Mouse (Mus musculus): ENCODE measurements at regions not wholly inside any gene's neighbourhood (a gene's known extent, or its start where the extent isn't known, plus 50 kb on each side); places are given as distances from the start of the nearest gene placed in this dataset.

GRCm38 (mm10) chr15:63410994-63411770, 433.8 kb downstream of the Gsdmc2 start:
- ATAC-seq (replicated peaks; ENCODE audit: low FRiP score, poor library complexity, severe bottlenecking): no peak

GRCm38 (mm10) chr15:63400445-63400844, 444.5 kb downstream of the Gsdmc2 start:
- ATAC-seq (replicated peaks; ENCODE audit: low FRiP score, poor library complexity, severe bottlenecking): no peak

DNA sequence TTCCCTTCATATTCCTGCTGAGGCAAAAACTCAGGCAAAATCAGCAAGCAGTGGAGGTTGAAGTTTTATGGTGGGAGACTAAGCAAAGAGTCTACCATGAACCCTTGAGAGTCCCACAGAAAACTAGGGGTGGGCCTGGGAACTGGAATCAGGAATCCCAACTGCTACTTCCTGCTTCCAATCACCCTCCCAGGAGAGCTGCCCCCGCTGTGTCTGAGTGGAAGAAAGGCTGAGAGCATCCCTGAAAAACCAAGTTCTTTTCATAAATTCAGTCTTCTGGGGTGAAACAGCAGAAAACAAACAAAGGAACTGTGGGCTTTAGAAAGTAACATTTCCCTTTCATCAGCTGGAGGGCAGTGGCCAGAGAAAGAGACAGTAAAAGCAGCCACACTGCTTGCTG, 445.0 kb downstream of the Gsdmc2 start:
- no peak for ATAC-seq (replicated peaks; ENCODE audit: low FRiP score, poor library complexity, severe bottlenecking)

GRCm38 (mm10) chr15:63397485-63397884, 447.5 kb downstream of the Gsdmc2 start:
- ATAC-seq (replicated peaks; ENCODE audit: low FRiP score, poor library complexity, severe bottlenecking): no peak

GRCm38 (mm10) chr15:63377258-63377657, 467.7 kb downstream of the Gsdmc2 start:
- ATAC-seq (replicated peaks; ENCODE audit: low FRiP score, poor library complexity, severe bottlenecking): no peak

DNA sequence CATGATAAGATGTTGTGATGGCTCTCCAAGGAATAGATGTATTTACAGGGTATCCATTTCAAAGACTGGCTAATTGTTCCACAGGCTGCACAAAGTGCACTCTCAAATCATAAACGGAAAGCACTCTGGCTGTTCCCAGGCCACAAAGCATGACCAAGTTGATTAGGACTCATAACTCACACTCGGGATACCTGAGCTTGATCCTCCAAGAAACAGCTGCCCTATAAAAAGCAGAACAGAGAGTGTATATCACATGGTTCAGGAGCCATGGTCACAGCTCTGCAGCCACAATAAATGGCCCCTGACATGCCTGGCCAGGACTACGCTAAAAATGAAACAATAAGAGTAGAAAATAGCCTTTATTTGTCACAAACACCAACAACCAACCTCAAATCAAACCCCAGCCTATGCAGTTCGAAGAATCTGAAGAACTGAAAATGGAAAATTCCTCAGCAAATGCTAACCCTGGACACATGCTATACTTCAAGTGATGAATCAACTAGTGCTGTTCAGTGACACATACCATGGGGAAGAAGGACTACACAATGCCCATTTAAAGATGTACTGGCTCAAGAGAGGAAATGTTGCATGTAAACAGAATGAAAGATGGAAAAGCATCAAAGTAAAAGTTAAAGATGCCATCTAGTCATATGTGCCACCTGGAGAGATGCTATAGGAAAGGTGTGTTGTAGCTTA, 473.5 kb downstream of the Gsdmc2 start:
- ATAC-seq (replicated peaks; ENCODE audit: low FRiP score, poor library complexity, severe bottlenecking): no peak

GRCm38 (mm10) chr15:63364473-63364872, 480.5 kb downstream of the Gsdmc2 start:
- no peak for ATAC-seq (replicated peaks; ENCODE audit: low FRiP score, poor library complexity, severe bottlenecking)

GRCm38 (mm10) chr15:63360402-63360801, 484.6 kb downstream of the Gsdmc2 start:
- ATAC-seq (replicated peaks; ENCODE audit: low FRiP score, poor library complexity, severe bottlenecking): no peak

- no peak for ATAC-seq (replicated peaks; ENCODE audit: low FRiP score, poor library complexity, severe bottlenecking)
Observed at GRCm38 (mm10) chr15:63341730-63342129, 503.2 kb downstream of the Gsdmc2 start.

DNA sequence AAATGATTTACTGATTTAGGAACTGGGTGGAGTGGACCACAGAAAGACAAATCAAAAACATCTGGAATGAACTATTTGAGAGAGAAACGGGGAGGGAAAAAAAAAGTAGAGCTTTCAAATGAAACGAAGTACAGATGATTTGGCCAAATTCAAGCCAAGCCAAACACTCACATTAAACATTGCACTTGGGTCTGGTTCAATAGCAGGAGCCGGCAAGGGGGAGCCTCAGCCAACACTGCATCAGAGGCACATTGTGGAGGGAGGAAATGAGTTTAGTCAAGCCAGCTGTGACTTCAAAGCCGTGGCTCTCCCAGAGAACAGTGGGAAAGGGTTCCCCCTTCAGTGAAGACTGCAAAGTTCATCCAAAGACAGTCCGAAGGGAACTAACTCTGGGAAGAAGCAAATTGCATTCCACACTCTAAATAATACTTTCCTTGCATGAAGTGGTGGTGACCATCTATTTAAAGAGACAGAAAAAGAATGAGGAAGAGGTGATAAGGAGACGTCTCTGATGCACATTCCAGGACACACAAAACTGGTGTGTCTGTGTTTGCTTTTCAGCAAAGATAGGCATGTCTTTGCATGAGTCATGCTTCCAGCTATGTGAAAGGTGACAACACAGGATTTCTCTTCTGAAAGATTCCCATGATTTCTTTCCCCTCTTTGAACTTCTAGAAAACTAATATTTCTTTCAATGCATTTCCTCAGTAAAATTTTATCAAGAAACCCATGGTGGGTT, 504.5 kb downstream of the Gsdmc2 start:
- ATAC-seq (replicated peaks; ENCODE audit: low FRiP score, poor library complexity, severe bottlenecking): no peak

GRCm38 (mm10) chr15:63319666-63320065, 525.3 kb downstream of the Gsdmc2 start:
- no peak for ATAC-seq (replicated peaks; ENCODE audit: low FRiP score, poor library complexity, severe bottlenecking)

GRCm38 (mm10) chr15:63310426-63310825, 534.6 kb downstream of the Gsdmc2 start:
- ATAC-seq (replicated peaks; ENCODE audit: low FRiP score, poor library complexity, severe bottlenecking): no peak

DNA sequence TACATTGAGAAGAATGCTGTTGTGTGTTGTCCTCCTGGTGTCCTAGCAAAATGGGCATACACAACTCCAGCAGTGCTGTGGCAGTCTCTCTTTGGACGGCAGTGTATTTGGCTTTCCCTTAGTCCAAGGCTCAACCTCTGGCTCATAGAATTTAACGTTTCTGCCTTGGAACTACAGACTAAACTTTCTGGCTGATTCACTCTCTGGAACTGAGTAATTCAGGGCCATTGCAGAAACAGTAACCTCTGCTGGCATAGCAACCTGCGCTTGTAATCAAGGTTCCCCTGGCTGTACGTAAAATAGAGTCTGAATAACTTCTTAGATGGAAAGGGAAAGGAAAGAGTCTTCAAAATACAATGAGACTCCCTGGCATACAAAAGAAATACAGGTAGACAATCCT, 545.7 kb downstream of the Gsdmc2 start:
- ATAC-seq (replicated peaks; ENCODE audit: low FRiP score, poor library complexity, severe bottlenecking): no peak

GRCm38 (mm10) chr15:63288534-63288933, 556.4 kb downstream of the Gsdmc2 start:
- ATAC-seq (replicated peaks; ENCODE audit: low FRiP score, poor library complexity, severe bottlenecking): no peak

GRCm38 (mm10) chr15:63286026-63286425, 559.0 kb downstream of the Gsdmc2 start:
- ATAC-seq (replicated peaks; ENCODE audit: low FRiP score, poor library complexity, severe bottlenecking): no peak

- ATAC-seq (replicated peaks; ENCODE audit: low FRiP score, poor library complexity, severe bottlenecking): no peak
Observed at GRCm38 (mm10) chr15:63270381-63270780, 574.6 kb downstream of the Gsdmc2 start.

GRCm38 (mm10) chr15:63265845-63266244, 579.1 kb downstream of the Gsdmc2 start:
- ATAC-seq (replicated peaks; ENCODE audit: low FRiP score, poor library complexity, severe bottlenecking): no peak

DNA sequence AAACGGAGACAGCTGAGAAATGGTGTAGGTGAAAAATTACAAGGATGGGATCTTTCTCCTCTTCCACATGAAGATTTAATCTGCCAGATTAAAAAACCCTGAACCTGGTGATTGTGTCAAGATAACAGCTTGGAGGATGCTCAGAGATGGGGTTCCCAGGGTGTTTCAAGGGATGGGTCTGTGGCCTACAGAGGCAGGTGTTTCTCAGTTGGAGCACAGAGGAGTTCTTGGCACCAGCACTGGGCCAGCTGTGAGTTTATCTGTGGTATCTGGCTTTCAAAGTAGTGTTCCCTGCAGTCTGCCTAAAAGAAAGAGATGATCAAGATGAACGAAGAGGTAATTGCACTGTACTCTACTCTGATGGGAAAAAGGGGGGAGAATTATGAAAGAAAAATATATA, 589.2 kb downstream of the Gsdmc2 start:
- no peak for ATAC-seq (replicated peaks; ENCODE audit: low FRiP score, poor library complexity, severe bottlenecking)

- ATAC-seq (replicated peaks; ENCODE audit: low FRiP score, poor library complexity, severe bottlenecking): no peak
Observed at GRCm38 (mm10) chr15:63252781-63253340, 592.1 kb downstream of the Gsdmc2 start.

- no peak for ATAC-seq (replicated peaks; ENCODE audit: low FRiP score, poor library complexity, severe bottlenecking)
Observed at GRCm38 (mm10) chr15:63238601-63239000, 606.4 kb downstream of the Gsdmc2 start.

Data from erythroblast, adult 5-6 weeks (primary cell).